Mouse (Mus musculus): Measurements from ENCODE around the gene Tmem44.

Tmem44 gene

GRCm38 (mm10) chr16:30550748-30551192, at the start of gene Tmem44:
Tmem44 (minus strand) TSS chr16:30550842.
- DNase-seq (ENCODE audit: low read depth), result no peak

- DNase-seq (ENCODE audit: low read depth), result peak; percentile 83
Observed at GRCm38 (mm10) chr16:30599491-30600268, 49.0 kb upstream of the Tmem44 start, which contains the start of gene Fam43a. Fam43a (plus strand) TSS chr16:30599723.

GRCm38 (mm10) chr16:30596959-30597681, 46.5 kb upstream of the Tmem44 start:
- peak; percentile 90 for DNase-seq (ENCODE audit: low read depth)

GRCm38 (mm10) chr16:30595835-30596557, 45.4 kb upstream of the Tmem44 start:
- no peak for DNase-seq (ENCODE audit: low read depth)

- no peak for DNase-seq (ENCODE audit: low read depth)
Observed at GRCm38 (mm10) chr16:30595356-30595755, 44.7 kb upstream of the Tmem44 start.

- peak; percentile 55 for DNase-seq (ENCODE audit: low read depth)
Observed at GRCm38 (mm10) chr16:30591990-30592389, 41.3 kb upstream of the Tmem44 start.

GRCm38 (mm10) chr16:30590264-30591209, 39.9 kb upstream of the Tmem44 start:
- no peak for DNase-seq (ENCODE audit: low read depth)

GRCm38 (mm10) chr16:30587494-30588327, 37.1 kb upstream of the Tmem44 start, which contains the start of gene Lsg1:
Lsg1 (minus strand) TSS chr16:30587592.
- DNase-seq (ENCODE audit: low read depth), result peak; percentile 99

- DNase-seq (ENCODE audit: low read depth), result no peak
Observed at GRCm38 (mm10) chr16:30586935-30587493, 36.4 kb upstream of the Tmem44 start.

- DNase-seq (ENCODE audit: low read depth), result no peak
Observed at GRCm38 (mm10) chr16:30580765-30581164, 30.1 kb upstream of the Tmem44 start.

GRCm38 (mm10) chr16:30576392-30576791, 25.8 kb upstream of the Tmem44 start:
- no peak for DNase-seq (ENCODE audit: low read depth)

- DNase-seq (ENCODE audit: low read depth), result no peak
Observed at GRCm38 (mm10) chr16:30575815-30576214, 25.2 kb upstream of the Tmem44 start.

GRCm38 (mm10) chr16:30572239-30572638, 21.6 kb upstream of the Tmem44 start:
- DNase-seq (ENCODE audit: low read depth), result no peak

- DNase-seq (ENCODE audit: low read depth), result no peak
Observed at GRCm38 (mm10) chr16:30571378-30571777, 20.7 kb upstream of the Tmem44 start.

- DNase-seq (ENCODE audit: low read depth), result no peak
Observed at GRCm38 (mm10) chr16:30570173-30570572, 19.5 kb upstream of the Tmem44 start.

- no peak for DNase-seq (ENCODE audit: low read depth)
Observed at GRCm38 (mm10) chr16:30565631-30566030, 15.0 kb upstream of the Tmem44 start.

GRCm38 (mm10) chr16:30560601-30561000, 10.0 kb upstream of the Tmem44 start:
- no peak for DNase-seq (ENCODE audit: low read depth)

GRCm38 (mm10) chr16:30559312-30559992, 8.8 kb upstream of the Tmem44 start:
- no peak for DNase-seq (ENCODE audit: low read depth)

- no peak for DNase-seq (ENCODE audit: low read depth)
Observed at GRCm38 (mm10) chr16:30554109-30554508, 3.5 kb upstream of the Tmem44 start.

Data from induced T-regulatory cell, adult 2 months (primary cell).